Mouse (Mus musculus) liver, postnatal 0 days (tissue): ENCODE data around the gene Lyrm7.

Experiments
- CTCF ChIP-seq: sonication (generic); IDR thresholded peaks from 2 replicates; pipeline ENCODE4 v1.5.1; 2016; ENCODE audit warnings: antibody characterized with exemption, low read depth
- EP300 ChIP-seq: IDR thresholded peaks from 2 replicates; pipeline ENCODE4 v1.6.1; 2016; ENCODE audit warnings: antibody characterized with exemption, low read depth, mild to moderate bottlenecking

DNA sequence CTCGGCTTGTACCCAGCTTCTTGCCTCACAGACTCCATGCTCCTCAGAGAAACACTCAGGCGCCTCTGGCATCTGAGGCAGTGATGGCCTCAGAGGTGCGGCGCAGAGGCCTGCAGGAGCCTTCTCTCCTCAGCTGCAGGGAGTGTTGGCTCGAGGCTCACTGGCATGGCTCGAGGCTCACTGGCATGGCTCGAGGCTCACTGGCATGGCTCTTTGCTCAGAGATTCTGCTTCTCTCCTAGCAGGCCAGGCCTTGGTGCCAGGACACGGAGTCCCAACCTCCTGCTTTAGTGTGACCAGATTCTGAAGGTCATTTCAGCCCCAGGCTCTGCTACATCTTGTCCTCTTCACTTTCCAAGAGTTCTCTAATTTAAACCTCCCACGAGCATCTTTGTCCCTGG lies 24.6 kb downstream of the Lyrm7 start:
- TF ChIP-seq CTCF (no peak), EP300 (no peak)
